Mouse (Mus musculus) kidney, postnatal 0 days (tissue): ENCODE results near the gene Zeb2. TPM values are rescaled to one million over a fixed set of nuclear protein-coding genes. Genes with fewer than 3 reads are reported as not detected.
A peak's percentile ranks its signal among the peaks of the same experiment; 100 is the strongest.

Experiments used
- ATAC-seq: fragments of 200-750 bp; cut with Nextera tagmentation; replicated peaks from 2 replicates; pipeline ENCODE4 v1.8.0; 2017; ENCODE audit warnings: low read depth, moderate number of reproducible peaks, moderate TSS enrichment, moderate library complexity; ENCODE audit not compliant: low FRiP score
- DNase-seq: peaks from one replicate; pipeline ENCODE4 v3.0.0-alpha.2; 2016; ENCODE audit warnings: low spot score
- H3K27ac ChIP-seq: fragments of 300-500 bp; sonication (generic); 2 replicates; pipeline ENCODE4 v1.5.1; 2014; ENCODE audit warnings: mild to moderate bottlenecking
- H3K27me3 ChIP-seq: fragments of 300-500 bp; sonication (generic); 2 replicates; pipeline ENCODE4 v1.6.1; 2014; ENCODE audit warnings: low read length, mixed read lengths; ENCODE audit not compliant: insufficient read depth
- H3K36me3 ChIP-seq: fragments of 300-500 bp; sonication (generic); 2 replicates; pipeline ENCODE4 v1.6.1; 2014; ENCODE audit warnings: low read length, mixed read lengths; ENCODE audit not compliant: insufficient read depth
- H3K4me1 ChIP-seq: fragments of 300-500 bp; sonication (generic); replicated peaks from 2 replicates; pipeline ENCODE4 v1.6.1; 2014; ENCODE audit warnings: antibody characterized with exemption, low read length, mixed read lengths; ENCODE audit not compliant: insufficient read depth
- H3K4me2 ChIP-seq: fragments of 300-500 bp; sonication (generic); 2 replicates; pipeline ENCODE4 v1.6.1; 2014; ENCODE audit warnings: mild to moderate bottlenecking, low read length, moderate library complexity, mixed read lengths
- H3K4me3 ChIP-seq: fragments of 300-500 bp; sonication (generic); replicated peaks from 2 replicates; pipeline ENCODE4 v1.5.1; 2014; ENCODE audit warnings: low read depth, low read length
- H3K9ac ChIP-seq: fragments of 300-500 bp; sonication (generic); 2 replicates; pipeline ENCODE4 v1.6.1; 2014; ENCODE audit warnings: low read depth, low read length
- H3K9me3 ChIP-seq: fragments of 300-500 bp; sonication (generic); replicated peaks from 2 replicates; pipeline ENCODE4 v1.6.1; 2016; ENCODE audit warnings: low read length, inconsistent platforms, mixed read lengths
- CTCF ChIP-seq: IDR thresholded peaks from 2 replicates; pipeline ENCODE4 v1.5.1; 2016; ENCODE audit warnings: antibody characterized with exemption, low read depth, mild to moderate bottlenecking, moderate library complexity
- WGBS: fragments of 180-500 bp; shearing (Covaris S2); extraction: QIAGEN DNeasy Blood & Tissue Kit; methylation state at CpG from one replicate; pipeline ENCODE4 v1.1.7; 2014; 5-methylcytosine and 5-hydroxymethylcytosine counted together
- polyA plus RNA-seq: library from polyadenylated mRNA; unstranded; fragments of >200 nt; fragmentation: Nextera tagmentation; extraction: Ambion mirVana; gene quantifications from 2 replicates; pipeline ENCODE4 v1.2.1, GENCODE M21; 2015

Zeb2 gene
- polyA plus RNA-seq, 1 experiment from 2014 or later = 31.4 TPM

- no peaks in the 10 kb centered on the region for H3K36me3 ChIP-seq
- H3K9me3 ChIP-seq = no peaks in the 10 kb centered on the region
- H3K27me3 ChIP-seq = no peaks in the 10 kb centered on the region
- WGBS = 1% methylated on average over 54 of the region's 54 CpGs
- ATAC-seq (peak; percentile 43), DNase-seq (peak; percentile 79)
- peak overlapping the region; percentile 86 for H3K4me3 ChIP-seq
- H3K9ac ChIP-seq = peak overlapping the region; percentile 96
- H3K4me1 ChIP-seq = 0 out of 2 replicates have a peak, but pooled peaks cover 2% of the 10 kb centered on the region
- H3K4me2 ChIP-seq = peak overlapping the region; percentile 81
- peak overlapping the region; percentile 95 for H3K27ac ChIP-seq
- TF ChIP-seq CTCF = no peak
Measured at GRCm38 (mm10) chr2:45109951-45110756, 7.0 kb downstream of the Zeb2 start.

- H3K27ac ChIP-seq = peak overlapping the region; percentile 95
- peak; percentile 31 for ATAC-seq
- peak overlapping the region; percentile 96 for H3K9ac ChIP-seq
- peak overlapping the region; percentile 81 for H3K4me2 ChIP-seq
- 0 out of 2 replicates have a peak, but pooled peaks cover 2% of the 10 kb centered on the region for H3K4me1 ChIP-seq
- H3K27me3 ChIP-seq = no peaks in the 10 kb centered on the region
- under 1% methylated on average over 61 of the region's 74 CpGs for WGBS
- no peak for TF ChIP-seq CTCF
- no peaks in the 10 kb centered on the region for H3K9me3 ChIP-seq
- H3K36me3 ChIP-seq = no peaks in the 10 kb centered on the region
- peak; percentile 66 for DNase-seq
- peak overlapping the region; percentile 86 for H3K4me3 ChIP-seq
Measured at GRCm38 (mm10) chr2:45109161-45109950, 7.8 kb downstream of the Zeb2 start.

- DNase-seq (peak; percentile 54), ATAC-seq (peak; percentile 31; the same call in 1 of the 2 replicates)
- H3K36me3 ChIP-seq = no peaks in the 10 kb centered on the region
Measured at GRCm38 (mm10) chr2:45108521-45109091, 8.6 kb downstream of the Zeb2 start.

GRCm38 (mm10) chr2:45107555-45107954 is 9.6 kb downstream of the Zeb2 start:
- ATAC-seq (no peak), DNase-seq (no peak)
- Histone ChIP-seq H3K4me1 (0 out of 2 replicates have a peak, but pooled peaks cover 2% of the 10 kb centered on the region), H3K9me3 (no peaks in the 10 kb centered on the region), H3K9ac (peak overlapping the region; percentile 96; the same call in 1 of the 2 replicates), H3K36me3 (no peaks in the 10 kb centered on the region), H3K4me2 (peak overlapping the region; percentile 81), H3K4me3 (peak overlapping the region; percentile 86; the same call in 1 of the 2 replicates), H3K27me3 (no peaks in the 10 kb centered on the region), H3K27ac (peak overlapping the region; percentile 95; the same call in 1 of the 2 replicates)
- no peak for TF ChIP-seq CTCF
- WGBS = 52% methylated on average over 2 of the region's 2 CpGs

More at GRCm38 (mm10) chr2:45108521-45109091, 8.6 kb downstream of the Zeb2 start:
- no peak for TF ChIP-seq CTCF
- peak overlapping the region; percentile 96 for H3K9ac ChIP-seq
- H3K4me1 ChIP-seq = 0 out of 2 replicates have a peak, but pooled peaks cover 2% of the 10 kb centered on the region
- WGBS = 2% methylated on average over 23 of the region's 25 CpGs
- H3K4me3 ChIP-seq = peak overlapping the region; percentile 86
- peak overlapping the region; percentile 81 for H3K4me2 ChIP-seq
- no peaks in the 10 kb centered on the region for H3K27me3 ChIP-seq
- H3K9me3 ChIP-seq = no peaks in the 10 kb centered on the region
- peak overlapping the region; percentile 95 for H3K27ac ChIP-seq

GRCm38 (mm10) chr2:45105922-45106851 is 11.0 kb downstream of the Zeb2 start:
- ATAC-seq = no peak
- 51% methylated on average over 7 of the region's 7 CpGs for WGBS
- H3K4me2 ChIP-seq = peak overlapping the region; percentile 81
- DNase-seq = no peak
- no peak overlapping the region for H3K4me3 ChIP-seq
- H3K9me3 ChIP-seq = no peaks in the 10 kb centered on the region
- H3K36me3 ChIP-seq = no peaks in the 10 kb centered on the region
- no peaks in the 10 kb centered on the region for H3K4me1 ChIP-seq
- H3K27ac ChIP-seq = peak overlapping the region; percentile 48
- H3K27me3 ChIP-seq = no peaks in the 10 kb centered on the region
- no peak for TF ChIP-seq CTCF
- peak overlapping the region; percentile 40; the same call in 1 of the 2 replicates for H3K9ac ChIP-seq
